Mouse (Mus musculus): ENCODE results near the gene Coa6. TPM values are rescaled to one million over a fixed set of nuclear protein-coding genes. Genes with fewer than 3 reads are reported as not detected.
"Not testable (repeated sequence)": the region's sequence is repeated elsewhere in the genome, so short reads cannot be mapped to it uniquely, and the experiment has no call there.

The Coa6 gene
- total RNA-seq (2021): 10 to 100 TPM; 15.3 to 15.6 TPM
- long read RNA-seq, experiment 1, transcript Coa6-201 (2 exons, 747 nt): major isoform, 7 of 9 reads
- long read RNA-seq, experiment 1, partial matches to known transcripts: 0 of 9 reads
- long read RNA-seq, experiment 1, other reads (novel, unspliced or antisense): 2 of 9 reads
- long read RNA-seq, experiment 2, transcript Coa6-201 (2 exons, 747 nt): major isoform, 11 of 11 reads
- long read RNA-seq, experiment 2, partial matches to known transcripts: 0 of 11 reads
- long read RNA-seq, experiment 2, other reads (novel, unspliced or antisense): 0 of 11 reads

DNA sequence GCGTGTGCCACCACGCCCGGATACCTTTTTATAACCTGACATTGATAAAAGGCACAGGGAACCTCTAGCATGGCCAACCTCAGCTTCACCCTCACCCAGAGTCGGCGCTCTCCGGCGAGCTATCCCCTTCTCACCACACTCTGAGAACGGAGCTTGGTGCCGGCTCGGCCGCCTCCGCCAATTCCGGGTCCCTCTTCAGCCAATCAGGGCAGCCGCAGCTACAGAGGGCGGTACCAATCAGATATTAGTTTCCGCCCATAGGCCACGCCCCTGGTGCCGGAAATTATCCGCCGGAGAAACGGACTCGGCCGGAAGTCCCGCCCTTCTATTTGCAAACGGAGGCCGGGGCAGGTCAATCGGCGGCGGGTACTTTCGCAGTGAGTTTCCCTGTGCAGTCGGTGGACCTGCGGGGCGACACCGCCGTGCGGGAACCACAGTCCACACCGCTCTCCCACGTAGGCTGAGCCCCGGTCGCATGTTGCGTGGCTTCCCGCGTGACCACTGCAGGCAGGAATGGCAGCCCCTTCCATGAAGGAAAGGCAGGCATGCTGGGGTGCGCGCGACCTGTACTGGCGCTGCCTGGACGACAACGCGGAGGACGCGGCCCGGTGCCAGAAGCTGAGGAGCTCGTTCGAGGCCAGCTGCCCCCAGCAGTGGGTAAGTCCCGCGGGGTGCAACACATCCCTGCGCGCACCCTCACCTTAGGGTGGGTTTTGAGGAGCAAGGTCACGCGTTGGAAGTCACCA lies at the start of gene Coa6:
Gene Coa6 (plus strand): TSS at position 342 of the 746 bp plus-strand sequence.
- intact Hi-C loops (cut with DNase I; ENCODE audit: low total_unique reads): no loop called here
- peak; percentile 98 for DNase-seq

- DNase-seq: no peak
- intact Hi-C loops (cut with DNase I; ENCODE audit: low total_unique reads): no loop called here
Observed at GRCm38 (mm10) chr8:126379580-126379979, 42.7 kb upstream of the Coa6 start.

- peak; percentile 13 for DNase-seq
- intact Hi-C loops (cut with DNase I; ENCODE audit: low total_unique reads): loop anchor here (10.0 kb wide), 1 partner anchor 115 kb away; no protein-coding TSS in a partner anchor
Observed at GRCm38 (mm10) chr8:126380141-126380540, 42.2 kb upstream of the Coa6 start.

GRCm38 (mm10) chr8:126381299-126381698 lies 41.0 kb upstream of the Coa6 start:
- intact Hi-C loops (cut with DNase I; ENCODE audit: low total_unique reads): loop anchor here (10.0 kb wide), 1 partner anchor 116 kb away; no protein-coding TSS in a partner anchor
- DNase-seq: no peak

DNA sequence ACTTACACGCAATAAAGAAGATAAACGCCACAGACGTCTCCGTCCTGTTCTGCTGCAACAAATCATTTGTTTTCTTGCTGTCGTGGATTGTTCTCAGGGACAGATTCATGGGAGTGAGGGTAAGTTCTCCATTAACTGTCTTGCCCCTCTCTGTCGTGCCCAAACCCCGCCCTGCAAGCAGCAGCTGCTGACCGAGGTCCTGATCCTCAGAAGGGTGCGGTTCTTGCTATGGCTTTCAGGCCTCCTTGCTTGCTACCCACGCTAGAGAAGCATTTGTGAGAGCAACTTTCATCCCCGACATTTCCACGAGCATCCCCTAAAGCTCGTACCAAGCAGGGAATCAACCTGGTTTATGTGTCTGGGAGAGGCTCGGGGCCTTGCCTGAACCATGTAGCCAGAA lies 40.1 kb upstream of the Coa6 start:
- intact Hi-C loops (cut with DNase I; ENCODE audit: low total_unique reads): loop anchor here (10.0 kb wide), 1 partner anchor 117 kb away; no protein-coding TSS in a partner anchor
- DNase-seq: no peak

GRCm38 (mm10) chr8:126382749-126383148 lies 39.6 kb upstream of the Coa6 start:
- intact Hi-C loops (cut with DNase I; ENCODE audit: low total_unique reads): loop anchor here (10.0 kb wide), 1 partner anchor 118 kb away; no protein-coding TSS in a partner anchor
- peak; percentile 12 for DNase-seq

GRCm38 (mm10) chr8:126387566-126387965 lies 34.7 kb upstream of the Coa6 start:
- DNase-seq: no peak
- intact Hi-C loops (cut with DNase I; ENCODE audit: low total_unique reads): loop anchor here (10.0 kb wide), 1 partner anchor 123 kb away; no protein-coding TSS in a partner anchor

DNA sequence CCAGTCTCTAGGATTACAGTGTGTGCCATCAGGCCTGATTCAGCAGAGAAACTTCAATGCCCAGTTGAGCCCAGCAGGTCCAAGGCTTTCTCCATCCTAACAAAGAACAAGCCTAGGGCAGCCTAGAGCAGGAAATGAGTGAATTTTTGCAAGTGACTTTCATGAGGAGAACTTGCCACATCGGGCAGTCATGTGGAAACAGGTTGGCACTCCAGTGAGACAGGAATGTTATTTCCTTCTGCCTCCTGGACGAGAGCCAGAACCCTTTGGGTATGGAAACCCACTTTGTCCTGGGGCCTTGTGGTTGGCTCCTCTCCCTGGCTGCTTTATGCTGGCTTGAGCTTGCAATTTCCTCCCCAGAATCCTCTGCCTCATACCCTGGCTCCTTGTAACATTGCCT lies 30.8 kb upstream of the Coa6 start:
- no peak for DNase-seq
- intact Hi-C loops (cut with DNase I; ENCODE audit: low total_unique reads): no loop called here

DNA sequence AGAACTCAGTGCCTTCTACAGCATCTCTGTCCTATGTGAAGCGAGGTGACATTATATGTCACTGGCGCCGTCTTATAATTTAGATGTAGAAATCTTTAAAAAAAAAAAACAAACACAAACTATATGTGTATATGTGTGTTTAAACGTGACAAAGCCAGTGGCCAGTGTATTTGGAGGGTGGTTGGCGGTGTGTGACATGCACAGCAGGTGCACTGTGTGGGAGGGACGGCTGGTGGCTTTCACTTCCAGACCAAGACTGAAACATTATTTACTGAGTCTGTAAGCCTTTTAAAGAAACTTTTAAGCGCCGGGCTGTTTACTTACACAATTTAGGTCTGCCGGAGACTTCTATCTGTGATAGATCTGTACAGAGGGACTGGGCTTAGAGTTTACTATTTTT lies 26.9 kb upstream of the Coa6 start:
- DNase-seq: no peak
- intact Hi-C loops (cut with DNase I; ENCODE audit: low total_unique reads): no loop called here

DNA sequence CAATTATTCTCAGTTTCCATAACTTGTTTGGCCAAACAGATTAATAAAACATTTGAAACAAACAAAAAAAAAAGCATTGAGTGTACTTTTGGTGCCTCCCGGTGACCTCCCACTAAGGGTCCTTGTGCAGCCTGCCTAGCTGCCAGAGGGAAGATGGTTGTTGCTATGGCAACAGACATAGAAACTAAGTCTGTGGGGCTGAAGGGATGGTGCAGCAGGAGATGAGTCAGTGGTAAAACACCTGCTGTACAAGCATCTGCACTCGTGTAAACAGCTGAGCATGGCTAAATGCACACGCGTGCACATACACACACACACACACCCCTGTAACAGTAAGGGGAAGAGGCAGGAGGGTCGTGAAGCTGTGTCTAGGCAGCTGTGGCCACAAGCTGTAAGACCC lies 26.4 kb upstream of the Coa6 start:
- DNase-seq: no peak
- intact Hi-C loops (cut with DNase I; ENCODE audit: low total_unique reads): no loop called here

DNA sequence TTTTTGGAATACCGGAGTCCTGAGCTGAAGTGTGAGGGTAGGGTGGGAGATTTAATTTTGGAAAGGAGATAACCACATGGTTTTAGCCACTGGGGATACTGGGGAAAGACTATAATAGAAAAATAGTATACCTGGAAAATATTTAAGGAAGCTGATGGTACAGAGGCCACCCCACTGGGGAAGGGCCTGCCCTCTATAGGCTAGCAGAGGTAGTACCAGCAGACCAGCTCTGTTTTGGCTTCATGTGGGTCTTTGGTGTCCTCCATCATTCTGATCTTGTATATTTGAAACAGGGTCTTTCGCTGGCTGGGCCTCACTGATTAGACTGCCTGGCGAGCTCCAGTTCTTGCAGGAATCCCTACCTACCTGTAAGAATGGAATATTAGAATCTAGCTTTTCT lies 24.0 kb upstream of the Coa6 start:
- no peak for DNase-seq
- intact Hi-C loops (cut with DNase I; ENCODE audit: low total_unique reads): no loop called here

GRCm38 (mm10) chr8:126404550-126404949 lies 17.8 kb upstream of the Coa6 start:
- DNase-seq; intact Hi-C loops (cut with DNase I; ENCODE audit: low total_unique reads): not testable (repeated sequence)

DNA sequence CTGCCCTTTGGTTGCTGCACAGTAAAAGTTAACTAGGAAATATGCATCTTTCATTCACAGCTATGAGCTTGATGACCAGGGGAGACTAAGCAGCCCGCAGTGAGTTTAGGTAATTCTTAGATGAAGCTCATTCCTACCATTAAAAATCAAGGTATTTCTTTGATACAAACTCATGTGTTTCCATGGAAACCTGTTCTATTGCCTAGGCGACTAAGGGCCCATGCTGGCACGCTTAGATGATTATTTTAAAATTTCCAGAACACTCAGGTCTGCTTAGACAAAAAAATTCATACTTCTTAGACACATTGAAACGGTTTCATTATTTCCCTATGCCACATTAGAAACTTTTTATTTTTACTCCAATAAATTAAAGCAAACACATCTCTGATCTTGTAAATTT lies 17.3 kb upstream of the Coa6 start:
- no peak for DNase-seq
- intact Hi-C loops (cut with DNase I; ENCODE audit: low total_unique reads): no loop called here

DNA sequence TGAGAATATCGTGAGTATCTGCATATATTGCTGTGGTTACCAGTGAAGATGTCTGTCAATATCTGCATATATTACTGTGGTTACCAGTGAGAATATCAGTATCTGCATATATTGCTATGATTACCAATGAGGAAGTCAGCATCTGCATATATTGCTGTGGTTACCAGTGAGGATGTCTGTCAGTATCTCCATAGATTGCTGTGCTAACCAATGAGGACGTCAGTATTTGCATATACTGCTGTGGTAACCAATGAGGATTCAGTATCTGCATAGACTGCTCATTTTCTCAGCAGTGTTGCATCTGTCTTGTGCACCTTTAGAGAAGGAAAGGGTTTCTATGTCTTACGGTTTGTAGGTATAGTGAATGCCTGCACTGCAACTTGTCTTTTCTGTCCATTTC lies 1.5 kb upstream of the Coa6 start:
- no peak for DNase-seq
- intact Hi-C loops (cut with DNase I; ENCODE audit: low total_unique reads): no loop called here

DNA sequence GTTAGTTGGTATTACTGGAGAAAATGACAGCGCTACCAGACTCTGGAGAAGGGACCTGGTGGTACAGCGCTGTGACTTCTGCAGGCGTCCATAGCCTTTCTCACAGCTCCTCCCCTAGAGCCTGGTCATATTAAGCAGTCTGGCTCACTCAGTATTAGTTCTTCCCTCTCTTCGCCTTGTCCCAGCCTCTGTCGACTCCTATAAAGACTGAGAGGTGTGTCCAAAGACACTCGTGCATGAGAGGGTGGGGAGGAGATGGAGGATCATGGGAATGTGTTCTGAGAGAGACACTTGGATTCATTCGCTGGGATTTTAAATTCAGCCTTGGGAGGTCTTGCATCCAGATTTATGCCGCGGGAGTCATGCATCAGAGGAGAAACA lies 595 bp downstream of the Coa6 start:
- no peak for DNase-seq
- intact Hi-C loops (cut with DNase I; ENCODE audit: low total_unique reads): no loop called here

GRCm38 (mm10) chr8:126424163-126424562 lies 1.8 kb downstream of the Coa6 start:
- intact Hi-C loops (cut with DNase I; ENCODE audit: low total_unique reads): no loop called here

DNA sequence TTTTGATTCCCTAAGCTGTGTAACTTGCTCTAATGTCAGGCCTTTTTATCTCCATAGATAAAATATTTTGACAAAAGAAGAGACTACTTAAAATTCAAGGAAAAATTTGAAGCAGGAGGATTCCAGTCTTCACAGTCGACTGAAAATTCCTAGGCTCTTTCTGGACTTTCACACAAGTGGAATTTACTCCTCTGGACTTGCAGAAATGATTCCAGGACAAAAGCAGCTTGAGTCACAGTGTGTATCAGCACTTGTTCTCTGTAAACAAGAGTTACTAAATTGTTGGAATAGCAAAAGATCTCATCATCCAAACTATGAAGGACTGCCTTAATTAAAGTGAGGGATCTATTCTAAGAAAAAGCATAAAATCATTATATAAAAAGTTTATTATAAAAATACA lies 2.6 kb downstream of the Coa6 start:
- DNase-seq: no peak
- intact Hi-C loops (cut with DNase I; ENCODE audit: low total_unique reads): no loop called here

More at GRCm38 (mm10) chr8:126424163-126424562, 1.8 kb downstream of the Coa6 start:
- DNase-seq: no peak

DNA sequence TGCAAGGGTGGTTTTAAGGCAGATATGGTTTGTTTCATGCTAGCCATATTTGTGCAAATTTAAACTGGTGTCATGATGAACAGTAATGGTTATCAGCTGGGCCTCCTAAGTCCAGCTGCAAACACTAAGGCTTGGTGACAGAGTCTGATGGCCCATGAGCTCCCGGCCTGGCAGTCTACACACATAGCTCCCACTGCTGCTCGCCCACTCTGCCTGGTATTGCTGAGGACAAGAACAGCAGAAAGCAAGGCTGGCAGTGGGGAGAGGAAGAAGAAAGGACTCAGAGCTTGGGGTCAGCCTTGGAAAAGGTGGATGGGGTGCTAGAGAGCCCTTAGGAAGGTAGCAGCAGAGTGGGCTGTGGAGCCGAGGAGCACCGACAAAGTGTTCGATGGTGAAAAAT lies 7.3 kb downstream of the Coa6 start:
- intact Hi-C loops (cut with DNase I; ENCODE audit: low total_unique reads): no loop called here
- DNase-seq: no peak

- no peak for DNase-seq
- intact Hi-C loops (cut with DNase I; ENCODE audit: low total_unique reads): no loop called here
Observed at GRCm38 (mm10) chr8:126433827-126434226, 11.5 kb downstream of the Coa6 start.

GRCm38 (mm10) chr8:126438937-126439336 lies 16.6 kb downstream of the Coa6 start:
- no peak for DNase-seq
- intact Hi-C loops (cut with DNase I; ENCODE audit: low total_unique reads): no loop called here

DNA sequence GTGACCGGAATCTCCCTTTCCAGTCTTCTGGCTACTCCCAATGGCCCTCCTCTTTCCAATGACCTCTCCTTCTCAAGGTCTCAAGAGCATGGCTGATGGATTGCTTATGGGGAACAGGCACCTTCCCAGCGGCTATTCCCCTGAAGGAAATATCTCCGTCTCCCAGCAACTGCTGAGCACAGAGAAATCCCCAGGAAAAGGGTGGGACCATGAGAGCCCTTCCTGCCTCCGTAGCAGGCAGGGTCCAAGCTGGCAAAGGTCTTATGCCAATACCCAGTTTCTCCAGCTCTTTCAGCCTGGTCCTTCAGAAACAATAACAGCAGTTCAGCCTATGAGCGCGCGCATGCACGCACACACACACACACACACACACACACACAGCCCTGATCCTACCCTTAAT lies 28.8 kb downstream of the Coa6 start:
- intact Hi-C loops (cut with DNase I; ENCODE audit: low total_unique reads): no loop called here
- no peak for DNase-seq
